Mouse (Mus musculus): ENCODE results near the gene Akna.
A peak's percentile ranks its signal among the peaks of the same experiment; 100 is the strongest.

Gene Akna

DNA sequence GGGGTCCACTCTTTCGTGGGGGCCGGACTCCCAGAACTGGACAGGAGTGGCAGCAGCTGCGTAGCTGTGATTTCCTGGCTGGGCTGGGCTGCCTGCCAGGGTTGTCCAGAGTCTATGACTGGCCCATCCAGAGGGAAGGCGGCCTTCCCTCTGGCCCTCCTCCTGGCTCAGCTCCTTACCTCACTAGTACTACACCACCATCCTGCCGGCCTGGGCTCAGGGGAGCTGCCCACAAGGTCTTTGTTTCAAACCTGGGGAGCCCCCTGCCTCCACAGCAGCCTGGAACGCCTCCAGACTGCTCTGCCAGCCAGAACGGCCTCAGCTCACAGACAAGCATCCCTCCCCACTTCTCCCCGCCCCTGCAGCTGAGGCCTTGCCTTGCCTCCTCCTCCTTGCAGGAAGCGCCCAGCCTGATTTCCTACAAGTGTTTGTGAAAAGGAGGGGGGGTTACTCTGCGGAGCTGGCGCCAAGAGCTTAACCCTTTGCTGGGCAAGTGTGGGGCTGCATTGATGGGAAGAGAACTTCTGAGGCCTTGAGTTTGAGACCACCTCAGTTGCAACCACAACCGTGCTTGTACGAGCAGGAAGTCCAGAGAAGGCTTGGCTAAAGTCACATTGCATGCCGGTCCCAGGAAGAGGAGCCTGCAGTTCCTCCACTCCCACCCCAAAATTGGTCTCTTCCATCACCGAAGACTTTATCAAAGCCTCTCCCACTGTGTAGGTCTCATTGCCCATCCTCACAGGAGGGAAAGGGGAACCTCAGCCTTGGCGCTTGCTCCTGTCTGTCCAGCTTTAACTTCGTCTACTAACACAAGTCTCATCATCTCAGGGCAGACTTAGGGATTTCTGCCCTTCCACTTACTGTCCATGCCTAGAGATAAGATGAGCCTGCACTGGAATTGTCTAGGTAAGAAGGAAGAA is at the start of gene Akna:
Gene Akna, minus strand, starts transcription at position 315 of the 920 bp plus-strand sequence.
- no peak for DNase-seq (ENCODE audit: low read depth)

GRCm38 (mm10) chr4:63452555-63452954 is 49.4 kb upstream of the Akna start:
- DNase-seq (ENCODE audit: low read depth): no peak

GRCm38 (mm10) chr4:63450551-63450950 is 47.4 kb upstream of the Akna start:
- no peak for DNase-seq (ENCODE audit: low read depth)

DNA sequence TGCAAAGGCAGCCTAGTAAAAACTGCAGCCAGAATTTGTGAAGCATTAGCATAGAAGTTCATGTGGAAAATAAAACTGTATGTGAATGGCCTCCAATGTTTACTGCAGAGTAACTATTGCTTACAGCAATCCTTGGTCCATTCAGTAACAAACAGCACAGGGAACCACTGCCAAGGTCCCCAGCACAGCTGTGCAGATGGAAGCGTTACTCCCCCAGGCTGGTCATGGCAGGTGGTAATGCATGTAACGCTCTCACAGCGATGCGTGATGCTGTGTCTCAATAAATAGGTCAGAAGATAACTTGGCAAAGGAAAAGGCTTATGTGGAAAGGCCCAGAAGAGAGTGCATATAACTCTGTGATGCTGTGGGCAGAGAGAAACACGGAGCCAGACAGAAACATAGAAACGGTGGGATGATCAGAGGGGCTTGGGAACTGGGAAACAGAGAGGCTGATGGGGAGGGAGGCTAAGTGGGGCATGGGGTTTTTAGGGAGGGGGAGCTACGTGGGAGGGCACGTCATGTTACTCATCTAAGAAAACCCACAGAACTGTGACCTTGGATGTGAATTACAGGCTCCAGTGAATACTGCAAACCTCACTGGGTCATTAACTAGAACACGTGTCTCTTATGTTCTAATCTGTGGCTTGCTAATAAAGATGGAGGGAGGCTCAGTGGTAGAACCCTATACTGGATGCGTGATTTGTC is 41.4 kb upstream of the Akna start:
- DNase-seq (ENCODE audit: low read depth): no peak

DNA sequence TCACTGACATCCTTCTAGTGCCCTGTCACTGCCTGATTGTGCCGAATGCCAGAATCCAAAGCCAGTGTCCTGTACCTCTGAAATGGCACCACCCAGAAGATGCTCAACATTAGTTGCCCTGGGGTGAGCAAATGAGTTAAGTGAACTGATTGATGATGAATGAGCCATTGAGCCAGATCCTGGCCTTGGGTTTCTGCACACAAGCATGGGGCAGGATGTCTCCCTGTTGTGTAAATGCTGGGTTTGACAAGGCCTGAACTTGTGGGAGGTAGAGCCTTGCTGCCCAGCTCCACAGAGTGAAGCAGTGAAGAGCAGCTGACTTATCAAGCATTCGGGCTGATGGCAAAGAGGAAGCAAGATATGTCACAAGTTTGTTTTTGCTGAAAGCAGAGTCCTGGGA is 39.9 kb upstream of the Akna start:
- DNase-seq (ENCODE audit: low read depth): no peak

- DNase-seq (ENCODE audit: low read depth): no peak
These were observed 38.5 kb upstream of the Akna start for GRCm38 (mm10) chr4:63441616-63442015.

- no peak for DNase-seq (ENCODE audit: low read depth)
These were observed 37.1 kb upstream of the Akna start for GRCm38 (mm10) chr4:63440262-63440661.

DNA sequence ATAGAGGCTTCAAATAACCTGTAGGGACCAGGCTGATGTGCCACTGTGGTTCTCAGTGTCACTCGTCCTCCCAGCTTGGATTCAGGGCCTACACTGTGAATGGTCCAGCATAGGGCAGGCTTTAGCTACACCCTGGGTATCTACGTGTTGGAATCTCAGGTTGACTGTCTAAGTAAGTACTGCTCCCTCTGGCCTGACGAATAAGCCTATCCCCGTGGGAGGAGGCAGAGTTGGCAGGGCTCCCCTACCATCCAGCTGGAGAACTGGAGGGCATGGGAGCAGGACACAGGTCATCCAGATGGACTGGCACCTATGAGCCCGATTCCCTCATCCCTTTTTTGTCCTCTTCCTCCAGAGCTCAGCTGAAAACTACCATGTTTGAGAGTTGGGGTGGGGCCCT is 34.8 kb upstream of the Akna start:
- no peak for DNase-seq (ENCODE audit: low read depth)

GRCm38 (mm10) chr4:63437119-63437815 is 34.1 kb upstream of the Akna start:
- DNase-seq (ENCODE audit: low read depth): no peak

GRCm38 (mm10) chr4:63435402-63435801 is 32.2 kb upstream of the Akna start:
- no peak for DNase-seq (ENCODE audit: low read depth)

DNA sequence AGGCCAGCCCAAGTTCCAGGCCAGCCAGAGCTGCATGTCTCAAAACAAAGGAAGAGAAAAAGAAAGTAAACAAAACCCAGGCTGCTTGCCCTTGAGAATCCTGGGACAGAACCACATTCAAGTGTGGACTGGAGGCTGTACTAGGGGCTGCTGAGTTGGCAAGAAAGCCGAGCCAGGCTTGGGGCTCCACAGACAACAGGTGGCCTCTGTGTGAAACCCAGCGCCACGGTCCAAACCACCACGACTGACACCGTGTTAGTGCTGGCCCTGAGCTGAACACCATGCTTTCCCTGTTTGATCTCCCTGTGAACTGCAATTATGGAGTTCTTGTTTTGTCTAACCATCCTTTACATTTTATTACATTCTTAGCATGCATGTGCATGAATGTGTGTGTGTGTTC is 27.9 kb upstream of the Akna start:
- DNase-seq (ENCODE audit: low read depth): no peak

DNA sequence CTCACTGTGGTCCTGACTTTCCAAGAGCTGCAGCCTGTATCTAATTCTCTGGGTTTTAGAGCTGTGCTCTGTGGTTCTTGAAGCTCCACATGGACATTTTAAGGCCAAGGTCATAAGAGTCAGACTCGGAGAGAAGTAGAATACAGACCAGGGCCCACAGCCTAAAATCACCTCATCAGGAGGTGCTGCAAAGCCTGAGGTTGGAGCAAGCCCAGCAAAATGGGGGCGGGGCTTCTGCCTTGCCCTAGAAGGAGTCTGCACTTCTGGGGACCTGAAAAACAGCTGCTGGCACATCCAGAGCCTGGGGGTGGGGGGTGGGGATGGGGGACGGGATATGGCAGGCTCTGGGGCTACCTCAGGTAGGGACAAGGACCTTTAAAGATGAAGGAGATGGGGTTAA is 27.2 kb upstream of the Akna start:
- DNase-seq (ENCODE audit: low read depth): no peak

- DNase-seq (ENCODE audit: low read depth): no peak
These were observed 23.2 kb upstream of the Akna start for GRCm38 (mm10) chr4:63426308-63426707.

DNA sequence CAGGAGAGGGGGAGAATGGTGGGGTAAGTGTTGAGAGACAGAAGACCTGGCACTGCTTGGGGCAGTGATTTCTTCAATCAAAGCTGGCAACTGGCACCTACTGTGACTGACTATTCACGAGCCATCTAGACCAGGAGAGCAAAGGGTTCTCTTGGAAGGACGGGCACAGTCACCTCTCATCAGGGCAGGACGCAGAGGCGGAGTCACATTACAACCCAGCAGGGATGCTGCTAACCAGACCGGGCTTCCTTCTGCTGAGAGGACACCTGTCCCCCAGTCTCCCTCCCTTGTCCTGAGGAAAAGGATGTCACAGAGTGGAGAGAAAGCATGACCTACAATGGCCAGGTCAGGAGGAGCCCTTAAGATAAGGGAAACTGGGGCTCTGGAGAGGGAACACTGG is 20.7 kb upstream of the Akna start:
- DNase-seq (ENCODE audit: low read depth): no peak

DNA sequence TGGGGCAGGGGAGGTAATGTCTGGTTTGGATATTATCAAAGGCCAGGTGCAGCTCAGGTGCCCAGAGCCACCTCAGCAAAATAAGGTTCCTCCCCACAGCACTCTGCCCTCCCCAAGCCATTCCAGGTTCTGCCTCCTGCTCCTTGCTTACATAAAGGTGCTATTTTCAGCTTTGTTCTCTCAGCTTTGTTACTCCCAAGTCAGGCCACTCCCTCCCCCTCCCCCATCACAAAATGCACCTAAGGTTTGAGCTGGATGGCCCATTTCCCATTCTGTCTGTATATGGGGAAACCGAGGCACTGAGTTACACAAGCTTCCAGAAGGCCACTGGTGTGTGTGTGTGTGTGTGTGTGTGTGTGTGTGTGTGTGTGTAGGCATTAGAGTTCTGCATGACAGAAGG is 20.1 kb upstream of the Akna start:
- DNase-seq (ENCODE audit: low read depth): no peak

- DNase-seq (ENCODE audit: low read depth): no peak
These were observed 17.2 kb upstream of the Akna start for GRCm38 (mm10) chr4:63420143-63420920.

GRCm38 (mm10) chr4:63418270-63418669 is 15.1 kb upstream of the Akna start:
- no peak for DNase-seq (ENCODE audit: low read depth)

GRCm38 (mm10) chr4:63417318-63417957 is 14.3 kb upstream of the Akna start:
- peak; percentile 53 for DNase-seq (ENCODE audit: low read depth)

GRCm38 (mm10) chr4:63414951-63415350 is 11.8 kb upstream of the Akna start:
- no peak for DNase-seq (ENCODE audit: low read depth)

DNA sequence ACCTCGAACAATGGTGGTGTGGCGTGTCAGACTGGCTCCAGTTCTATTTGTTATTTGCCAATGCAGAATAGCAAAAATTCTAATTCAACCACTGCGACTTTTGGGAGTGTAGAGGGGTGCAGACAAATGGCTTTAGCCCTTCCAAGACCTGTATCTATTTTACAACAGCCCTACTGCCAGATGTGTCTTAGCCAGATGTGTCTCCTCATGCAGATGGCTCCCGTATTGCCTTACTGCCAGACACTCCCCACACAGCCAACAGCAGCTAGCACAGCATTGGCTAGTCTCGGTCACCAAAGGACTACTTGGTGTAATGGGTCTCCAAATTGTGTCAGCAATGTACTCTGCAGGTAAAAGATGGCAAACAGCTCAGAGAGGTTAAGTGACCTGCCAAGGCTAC is 8.1 kb upstream of the Akna start:
- DNase-seq (ENCODE audit: low read depth): no peak

DNA sequence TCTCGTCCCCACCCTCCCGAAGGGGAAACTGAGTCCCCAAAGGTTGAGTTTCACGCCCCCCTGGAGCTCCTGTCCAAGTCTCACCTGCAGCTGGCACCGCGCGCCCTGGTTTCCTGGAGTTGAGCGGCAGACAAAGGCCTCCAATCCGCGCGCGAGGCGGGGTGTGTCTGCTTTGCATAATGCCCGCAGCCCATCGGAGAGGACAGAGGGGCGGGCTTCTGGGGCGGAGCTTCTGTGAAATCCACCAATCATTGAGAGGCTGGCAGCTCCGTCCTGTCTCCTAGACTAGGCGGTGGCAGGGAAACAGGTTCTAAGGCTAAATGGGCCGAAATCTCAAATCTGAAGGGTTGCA is 7.4 kb upstream of the Akna start:
- DNase-seq (ENCODE audit: low read depth): peak; percentile 94

Data from c-Kit-positive CD71-positive TER-119-negative erythroid progenitor cells, embryonic 14.5 days (primary cell).